Comparison of ENCODE assay signal across 11 mouse cellular contexts in genomic region chr5:33247387-33247786, GRCm38 (mm10). TPM values are rescaled to one million over a fixed set of nuclear protein-coding genes. Genes with fewer than 3 reads are reported as not detected.
A peak's percentile ranks its signal among the peaks of the same experiment; 100 is the strongest.
DNase-seq lines count a peak whose midpoint lies in the region; ATAC-seq and TF ChIP-seq lines count a peak whose summit lies in the region.
"Had no signal": no experiment of that assay in that cellular context is flagged by ENCODE, and none has a peak within 500 bp of the region (broad histone marks: within the 10 kb centered on the region; RNA-seq: fewer than 3 reads in every experiment).

No protein-coding gene starts in this region.

- no peaks in the 10 kb centered on the region for H3K4me1 ChIP-seq in heart, embryonic 16.5 days (ENCODE audit: control insufficient read depth, insufficient read depth, low read length)
- H3K4me1 ChIP-seq in heart, embryonic 12.5 days (replicated peaks) = 0 out of 2 replicates have a peak, but pooled peaks cover 6% of the 10 kb centered on the region
- H3K4me1 ChIP-seq in lung, postnatal 0 days (ENCODE audit: insufficient read depth, low read depth, low read length) = no peaks in the 10 kb centered on the region
- H3K4me1 ChIP-seq: liver, embryonic 15.5 days had no signal

- peaks cover 57% of the 10 kb centered on the region for H3K36me3 ChIP-seq in heart, embryonic 16.5 days (ENCODE audit: control insufficient read depth, insufficient read depth)
- peaks cover 90% of the 10 kb centered on the region for H3K36me3 ChIP-seq in heart, embryonic 12.5 days
- H3K36me3 ChIP-seq in lung, postnatal 0 days (ENCODE audit: insufficient read depth, low read length) = peaks cover 40% of the 10 kb centered on the region

- H3K4me2 ChIP-seq in heart, embryonic 16.5 days (ENCODE audit: low read depth, low read length) = no peak overlapping the region
- H3K4me2 ChIP-seq in heart, embryonic 12.5 days = no peak overlapping the region
- no peak overlapping the region for H3K4me2 ChIP-seq in lung, postnatal 0 days (replicated peaks; ENCODE audit: low read depth, low read length)
- H3K4me2 ChIP-seq: forebrain, embryonic 15.5 days; liver, embryonic 15.5 days had no signal

- no peak overlapping the region for H3K4me3 ChIP-seq in heart, embryonic 16.5 days (ENCODE audit: low read length)
- H3K4me3 ChIP-seq in heart, embryonic 12.5 days = no peak overlapping the region
- no peak overlapping the region for H3K4me3 ChIP-seq in lung, postnatal 0 days (ENCODE audit: low read depth, low read length)
- H3K4me3 ChIP-seq: forebrain, embryonic 15.5 days; liver, embryonic 15.5 days had no signal

- peak; percentile 25 for DNase-seq in lung, postnatal 0 days (ENCODE audit: low spot score)
- no peak for DNase-seq in lung, adult 18-20 months
- peak; percentile 37 for DNase-seq in retina, embryonic 14.5 days (ENCODE audit: low spot score)
- DNase-seq in frontal cortex, adult 2 months (ENCODE audit: extremely low spot score in 1 of 2, low spot score in 1 of 2) = no peak
- DNase-seq in left cerebral cortex, postnatal 25 days (ENCODE audit: low spot score in 2 of 2) = no peak

- 0 out of 2 replicates have a peak, but pooled peaks have one; percentile 37 for ATAC-seq in heart, embryonic 16.5 days (replicated peaks; ENCODE audit: extremely low read depth, insufficient read depth, low FRiP score)
- ATAC-seq in heart, embryonic 12.5 days (ENCODE audit: insufficient number of reproducible peaks, low FRiP score) = no peak
- ATAC-seq in lung, postnatal 0 days = no peak
- 0 out of 2 replicates have a peak, but pooled peaks have one; percentile 45 for ATAC-seq in common myeloid progenitor, adult 5-6 weeks (replicated peaks; ENCODE audit: low read depth, poor library complexity, severe bottlenecking)
- ATAC-seq: forebrain, embryonic 15.5 days had no signal

- H3K27me3 ChIP-seq in heart, embryonic 16.5 days (ENCODE audit: control insufficient read depth, insufficient read depth, low read length) = no peaks in the 10 kb centered on the region
- H3K27me3 ChIP-seq in heart, embryonic 12.5 days (replicated peaks) = no peaks in the 10 kb centered on the region
- H3K27me3 ChIP-seq in lung, postnatal 0 days (replicated peaks; ENCODE audit: insufficient read depth, low read length) = no peaks in the 10 kb centered on the region
- H3K27me3 ChIP-seq: forebrain, embryonic 15.5 days; liver, embryonic 15.5 days had no signal

- H3K9ac ChIP-seq in heart, embryonic 16.5 days (ENCODE audit: low read length) = no peak overlapping the region
- H3K9ac ChIP-seq in heart, embryonic 12.5 days = no peak overlapping the region
- H3K9ac ChIP-seq in lung, postnatal 0 days (replicated peaks; ENCODE audit: low read depth) = no peak overlapping the region
- H3K9ac ChIP-seq: forebrain, embryonic 15.5 days; liver, embryonic 15.5 days had no signal

- no peak overlapping the region for H3K27ac ChIP-seq in heart, embryonic 16.5 days (ENCODE audit: low read length)
- no peak overlapping the region for H3K27ac ChIP-seq in heart, embryonic 12.5 days (ENCODE audit: poor library complexity, severe bottlenecking)
- H3K27ac ChIP-seq in lung, postnatal 0 days (ENCODE audit: low read length) = no peak overlapping the region
- H3K27ac ChIP-seq: forebrain, embryonic 15.5 days; liver, embryonic 15.5 days had no signal

- WGBS in heart, embryonic 16.5 days = 84% methylated on average over 2 of the region's 2 CpGs
- WGBS in heart, embryonic 12.5 days = 85% methylated on average over 2 of the region's 2 CpGs
- WGBS in lung, postnatal 0 days = 94% methylated on average over 2 of the region's 2 CpGs

- no peak for TF ChIP-seq EP300 in lung, postnatal 0 days (IDR thresholded peaks at IDR 0.05)

- no peaks in the 10 kb centered on the region for H3K9me3 ChIP-seq in heart, embryonic 16.5 days (replicated peaks; ENCODE audit: control insufficient read depth, low read length)
- H3K9me3 ChIP-seq in heart, embryonic 12.5 days (replicated peaks) = no peaks in the 10 kb centered on the region
- H3K9me3 ChIP-seq in lung, postnatal 0 days (ENCODE audit: low read length) = no peaks in the 10 kb centered on the region
- H3K9me3 ChIP-seq: forebrain, embryonic 15.5 days; G1E; liver, embryonic 15.5 days had no signal

- peak; percentile 64 for TF ChIP-seq CTCF in lung, postnatal 0 days (IDR thresholded peaks at IDR 0.05)

- intact Hi-C loops in left cerebral cortex, postnatal 25 days (cut with DNase I) = no loop called here

RNA-seq across cellular contexts. Expression of gene Ctbp1, which starts 27.4 kb away (rescaled TPM):
- polyA plus RNA-seq in heart, embryonic 16.5 days (2015; fragmentation: Nextera tagmentation; extraction: Ambion mirVana) = 228 and 234 TPM in 2 replicates
- 250 and 251 TPM in 2 replicates for polyA plus RNA-seq in heart, embryonic 12.5 days (2016; fragmentation: Nextera tagmentation; extraction: Ambion mirVana)
- polyA plus RNA-seq in lung, postnatal 0 days (2015; fragmentation: Nextera tagmentation; extraction: Ambion mirVana) = 193 and 194 TPM in 2 replicates
- 156 and 163 TPM in 2 replicates for total RNA-seq in common myeloid progenitor, adult 5-6 weeks (2017)
- 243 and 263 TPM in 2 replicates for polyA plus RNA-seq in frontal cortex, adult 2 months (2012; rRNA removed)
- total RNA-seq in left cerebral cortex, postnatal 25 days (2021) = 100 to 1,000 TPM; 281 to 299 TPM

RNA-seq across cellular contexts. Expression of gene Spon2, which starts 29.1 kb away (rescaled TPM):
- 67.2 and 71.5 TPM in 2 replicates for polyA plus RNA-seq in heart, embryonic 16.5 days (2015; fragmentation: Nextera tagmentation; extraction: Ambion mirVana)
- 75.6 and 76.5 TPM in 2 replicates for polyA plus RNA-seq in heart, embryonic 12.5 days (2016; fragmentation: Nextera tagmentation; extraction: Ambion mirVana)
- 89.5 and 111 TPM in 2 replicates for polyA plus RNA-seq in lung, postnatal 0 days (2015; fragmentation: Nextera tagmentation; extraction: Ambion mirVana)
- 4.8 and 6.5 TPM in 2 replicates for total RNA-seq in common myeloid progenitor, adult 5-6 weeks (2017)
- polyA plus RNA-seq in frontal cortex, adult 2 months (2012; rRNA removed) = 0.40 and 0.50 TPM in 2 replicates
- total RNA-seq in left cerebral cortex, postnatal 25 days (2021) = under 1 TPM; 0.57 to 0.64 TPM

Comparison
In these comparisons a context has a peak if more than half of its experiments do, and no peak if none do; other contexts are left out.
1. ATAC-seq: peak in heart, embryonic 16.5 days (single experiment) and common myeloid progenitor, adult 5-6 weeks (single experiment); none in heart, embryonic 12.5 days (single experiment) and lung, postnatal 0 days (single experiment).
2. DNase-seq: peak in lung, postnatal 0 days (single experiment) and retina, embryonic 14.5 days (single experiment); none in lung, adult 18-20 months (0 of 2), frontal cortex, adult 2 months (0 of 2) and left cerebral cortex, postnatal 25 days (0 of 2).
3. RNA of gene Spon2, which starts 29.1 kb away (polyA plus RNA-seq): 89.5 to 111 TPM in lung, postnatal 0 days, 75.6 to 76.5 TPM in heart, embryonic 12.5 days and 67.2 to 71.5 TPM in heart, embryonic 16.5 days; 0.40 to 0.50 TPM in frontal cortex, adult 2 months; every median in the first group is over 10 times any median in the second.